Comparison of ENCODE assay signal across 9 mouse cellular contexts in genomic region chr11:30237960-30238359, GRCm38 (mm10). TPM values are rescaled to one million over a fixed set of nuclear protein-coding genes. Genes with fewer than 3 reads are reported as not detected.
DNase-seq lines count a peak whose midpoint lies in the region; ATAC-seq lines count a peak whose summit lies in the region.
"Had no signal": no experiment of that assay in that cellular context is flagged by ENCODE, and none has a peak within 500 bp of the region (broad histone marks: within the 10 kb centered on the region; RNA-seq: fewer than 3 reads in every experiment).

No protein-coding gene starts in this region.

- H3K27me3 ChIP-seq in embryonic facial prominence, embryonic 11.5 days (ENCODE audit: control insufficient read depth, insufficient read depth, low read length) = no peaks in the 10 kb centered on the region

- no peaks in the 10 kb centered on the region for H3K4me1 ChIP-seq in embryonic facial prominence, embryonic 11.5 days (ENCODE audit: control insufficient read depth, insufficient read depth, low read length)
- H3K4me1 ChIP-seq: megakaryocyte, embryonic 14.5 days had no signal

- no peak overlapping the region for H3K4me3 ChIP-seq in embryonic facial prominence, embryonic 11.5 days (ENCODE audit: low read depth, low read length)
- H3K4me3 ChIP-seq: megakaryocyte, embryonic 14.5 days had no signal

- H3K4me2 ChIP-seq in embryonic facial prominence, embryonic 11.5 days (ENCODE audit: low read depth, low read length) = no peak overlapping the region

- peak; percentile 58 for DNase-seq in adrenal gland, postnatal 14 days
- no peak for DNase-seq in adrenal gland, adult 18-20 months (ENCODE audit: low spot score in 2 of 2)
- DNase-seq in left cerebral cortex, postnatal 4 days = peak; percentile 31
- no peak for DNase-seq in left cerebral cortex, adult 9 months (ENCODE audit: low spot score in 2 of 2)
- peak; percentile 17 for DNase-seq in embryonic facial prominence, embryonic 11.5 days (ENCODE audit: low spot score)
- DNase-seq in spleen, postnatal 36 days (ENCODE audit: low spot score in 2 of 2) = no peak

- intact Hi-C loops in left cerebral cortex, postnatal 4 days (cut with DNase I) = no loop called here

- H3K27ac ChIP-seq in embryonic facial prominence, embryonic 11.5 days (replicated peaks; ENCODE audit: low read depth, low read length) = no peak overlapping the region

- ATAC-seq in embryonic facial prominence, embryonic 11.5 days (replicated peaks; ENCODE audit: insufficient number of reproducible peaks, low FRiP score, low TSS enrichment, low read depth) = no peak
- peak; percentile 60 for ATAC-seq in megakaryocyte progenitor cell, adult 5-6 weeks (replicated peaks; ENCODE audit: poor library complexity)
- no peak for ATAC-seq in inflammation-experienced regulatory T-cells, adult 6 months

- no peak overlapping the region for H3K9ac ChIP-seq in embryonic facial prominence, embryonic 11.5 days (replicated peaks; ENCODE audit: low read length)

- 63% methylated on average over 4 of the region's 4 CpGs for WGBS in embryonic facial prominence, embryonic 11.5 days

- H3K9me3 ChIP-seq in embryonic facial prominence, embryonic 11.5 days (replicated peaks; ENCODE audit: control insufficient read depth, low read length) = no peaks in the 10 kb centered on the region
- H3K9me3 ChIP-seq: megakaryocyte, embryonic 14.5 days had no signal

- H3K36me3 ChIP-seq in embryonic facial prominence, embryonic 11.5 days (replicated peaks; ENCODE audit: control insufficient read depth, insufficient read depth, low read depth, low read length) = no peaks in the 10 kb centered on the region

RNA-seq across cellular contexts. Expression of gene Sptbn1, which starts 30.0 kb away (rescaled TPM):
- 336 and 367 TPM in 2 replicates for total RNA-seq in adrenal gland, postnatal 14 days (2021)
- 100 to 1,000 TPM; 265 to 300 TPM for total RNA-seq in adrenal gland, adult 18-20 months (2021)
- 100 to 1,000 TPM; 589 to 608 TPM for total RNA-seq in left cerebral cortex, postnatal 4 days (2021)
- polyA plus RNA-seq in embryonic facial prominence, embryonic 11.5 days (2014; fragmentation: Nextera tagmentation; extraction: Ambion mirVana) = 68.3 and 69.7 TPM in 2 replicates
- 108 TPM in 2 replicates for total RNA-seq in megakaryocyte progenitor cell, adult 5-6 weeks (2015)
- 127 and 141 TPM in 2 replicates for total RNA-seq in megakaryocyte progenitor cell, adult 5-6 weeks (2017)
- 100 to 1,000 TPM in 1 of 3 experiments, 10 to 100 TPM in 2; 72.4 to 101 (median 89.7) TPM for polyA plus RNA-seq in inflammation-experienced regulatory T-cells, adult 6 months (2017; shearing (Covaris generic))

Comparison
In these comparisons a context has a peak if more than half of its experiments do, and no peak if none do; other contexts are left out.
1. DNase-seq: peak in adrenal gland, postnatal 14 days (single experiment), left cerebral cortex, postnatal 4 days (single experiment) and embryonic facial prominence, embryonic 11.5 days (single experiment); none in adrenal gland, adult 18-20 months (0 of 2), left cerebral cortex, adult 9 months (0 of 2) and spleen, postnatal 36 days (0 of 2).